Mouse (Mus musculus): ENCODE measurements around the gene Gc. TPM values are rescaled to one million over a fixed set of nuclear protein-coding genes. Genes with fewer than 3 reads are reported as not detected.

Gc gene
- polyA plus RNA-seq (2012; rRNA removed), result not detected in 2 replicates

- Histone ChIP-seq H3K4me1 (ENCODE audit: control insufficient read depth, insufficient read depth, low read length) (no peaks in the 10 kb centered on the region), H3K4me3 (ENCODE audit: insufficient read depth, low read length) (no peak within 1 kb of the TSS), H3K27ac (ENCODE audit: insufficient read depth, low read length) (no peak within 1 kb of the TSS)
- TF ChIP-seq CTCF (IDR thresholded peaks at IDR 0.05; ENCODE audit: extremely low read depth, insufficient read depth, low read length) (no peak), POLR2A (IDR thresholded peaks at IDR 0.05; ENCODE audit: extremely low read depth, insufficient read depth, low read length) (no peak)
Observed at GRCm38 (mm10) chr5:89457554-89458062, at the start of gene Gc. Gc (minus strand) TSS chr5:89457898.

- TF ChIP-seq CTCF (IDR thresholded peaks at IDR 0.05; ENCODE audit: extremely low read depth, insufficient read depth, low read length), result peak; percentile 28; the same call in 1 of the 2 replicates
- no peak for TF ChIP-seq POLR2A (IDR thresholded peaks at IDR 0.05; ENCODE audit: extremely low read depth, insufficient read depth, low read length)
- Histone ChIP-seq H3K4me3 (ENCODE audit: insufficient read depth, low read length) (no peak overlapping the region), H3K27ac (ENCODE audit: insufficient read depth, low read length) (no peak overlapping the region), H3K4me1 (ENCODE audit: control insufficient read depth, insufficient read depth, low read length) (no peaks in the 10 kb centered on the region)
Observed at GRCm38 (mm10) chr5:89500182-89500581, 42.5 kb upstream of the Gc start.

GRCm38 (mm10) chr5:89492560-89492959 is 34.9 kb upstream of the Gc start:
- Histone ChIP-seq H3K4me3 (ENCODE audit: insufficient read depth, low read length) (no peak overlapping the region), H3K4me1 (ENCODE audit: control insufficient read depth, insufficient read depth, low read length) (no peaks in the 10 kb centered on the region), H3K27ac (ENCODE audit: insufficient read depth, low read length) (no peak overlapping the region)
- no peak for TF ChIP-seq POLR2A (IDR thresholded peaks at IDR 0.05; ENCODE audit: extremely low read depth, insufficient read depth, low read length)
- TF ChIP-seq CTCF (IDR thresholded peaks at IDR 0.05; ENCODE audit: extremely low read depth, insufficient read depth, low read length), result no peak

- no peak overlapping the region for H3K27ac ChIP-seq (ENCODE audit: insufficient read depth, low read length)
- H3K4me3 ChIP-seq (ENCODE audit: insufficient read depth, low read length), result no peak overlapping the region
- no peaks in the 10 kb centered on the region for H3K4me1 ChIP-seq (ENCODE audit: control insufficient read depth, insufficient read depth, low read length)
- TF ChIP-seq POLR2A (IDR thresholded peaks at IDR 0.05; ENCODE audit: extremely low read depth, insufficient read depth, low read length) (no peak), CTCF (IDR thresholded peaks at IDR 0.05; ENCODE audit: extremely low read depth, insufficient read depth, low read length) (no peak)
Observed at GRCm38 (mm10) chr5:89470483-89470882, 12.8 kb upstream of the Gc start.

GRCm38 (mm10) chr5:89467886-89468285 is 10.2 kb upstream of the Gc start:
- Histone ChIP-seq H3K27ac (ENCODE audit: insufficient read depth, low read length) (no peak overlapping the region), H3K4me1 (ENCODE audit: control insufficient read depth, insufficient read depth, low read length) (no peaks in the 10 kb centered on the region), H3K4me3 (ENCODE audit: insufficient read depth, low read length) (no peak overlapping the region)
- no peak for TF ChIP-seq POLR2A (IDR thresholded peaks at IDR 0.05; ENCODE audit: extremely low read depth, insufficient read depth, low read length)
- TF ChIP-seq CTCF (IDR thresholded peaks at IDR 0.05; ENCODE audit: extremely low read depth, insufficient read depth, low read length), result no peak

- H3K27ac ChIP-seq (ENCODE audit: insufficient read depth, low read length), result no peak overlapping the region
- H3K4me3 ChIP-seq (ENCODE audit: insufficient read depth, low read length), result no peak overlapping the region
- TF ChIP-seq CTCF (IDR thresholded peaks at IDR 0.05; ENCODE audit: extremely low read depth, insufficient read depth, low read length), result no peak
- TF ChIP-seq POLR2A (IDR thresholded peaks at IDR 0.05; ENCODE audit: extremely low read depth, insufficient read depth, low read length), result no peak
- H3K4me1 ChIP-seq (ENCODE audit: control insufficient read depth, insufficient read depth, low read length), result no peaks in the 10 kb centered on the region
Observed at GRCm38 (mm10) chr5:89467045-89467444, 9.3 kb upstream of the Gc start.

- no peak for TF ChIP-seq CTCF (IDR thresholded peaks at IDR 0.05; ENCODE audit: extremely low read depth, insufficient read depth, low read length)
- no peak for TF ChIP-seq POLR2A (IDR thresholded peaks at IDR 0.05; ENCODE audit: extremely low read depth, insufficient read depth, low read length)
- H3K4me1 ChIP-seq (ENCODE audit: control insufficient read depth, insufficient read depth, low read length), result no peaks in the 10 kb centered on the region
- no peak overlapping the region for H3K27ac ChIP-seq (ENCODE audit: insufficient read depth, low read length)
- no peak overlapping the region for H3K4me3 ChIP-seq (ENCODE audit: insufficient read depth, low read length)
Observed at GRCm38 (mm10) chr5:89466275-89466674, 8.6 kb upstream of the Gc start.

GRCm38 (mm10) chr5:89461817-89462216 is 4.1 kb upstream of the Gc start:
- Histone ChIP-seq H3K4me3 (ENCODE audit: insufficient read depth, low read length) (no peak overlapping the region), H3K27ac (ENCODE audit: insufficient read depth, low read length) (no peak overlapping the region), H3K4me1 (ENCODE audit: control insufficient read depth, insufficient read depth, low read length) (no peaks in the 10 kb centered on the region)
- TF ChIP-seq POLR2A (IDR thresholded peaks at IDR 0.05; ENCODE audit: extremely low read depth, insufficient read depth, low read length), result no peak

- Histone ChIP-seq H3K4me3 (ENCODE audit: insufficient read depth, low read length) (no peak overlapping the region), H3K27ac (ENCODE audit: insufficient read depth, low read length) (no peak overlapping the region), H3K4me1 (ENCODE audit: control insufficient read depth, insufficient read depth, low read length) (no peaks in the 10 kb centered on the region)
- no peak for TF ChIP-seq POLR2A (IDR thresholded peaks at IDR 0.05; ENCODE audit: extremely low read depth, insufficient read depth, low read length)
- TF ChIP-seq CTCF (IDR thresholded peaks at IDR 0.05; ENCODE audit: extremely low read depth, insufficient read depth, low read length), result no peak
Observed at GRCm38 (mm10) chr5:89459591-89459990, 1.9 kb upstream of the Gc start.

- Histone ChIP-seq H3K4me1 (ENCODE audit: control insufficient read depth, insufficient read depth, low read length) (no peaks in the 10 kb centered on the region), H3K4me3 (ENCODE audit: insufficient read depth, low read length) (no peak overlapping the region), H3K27ac (ENCODE audit: insufficient read depth, low read length) (no peak overlapping the region)
- TF ChIP-seq POLR2A (IDR thresholded peaks at IDR 0.05; ENCODE audit: extremely low read depth, insufficient read depth, low read length), result no peak
- no peak for TF ChIP-seq CTCF (IDR thresholded peaks at IDR 0.05; ENCODE audit: extremely low read depth, insufficient read depth, low read length)
Observed at GRCm38 (mm10) chr5:89458987-89459386, 1.3 kb upstream of the Gc start.

Data from cortical plate, adult 2 months (tissue).